Mouse (Mus musculus) ES-E14 (cell line): ENCODE data around the gene Gpr161. TPM values are rescaled to one million over a fixed set of nuclear protein-coding genes. Genes with fewer than 3 reads are reported as not detected.

ENCODE experiments used
- DNase-seq: peaks from one replicate; pipeline ENCODE4 v3.0.0-alpha.2; 2013; ENCODE audit warnings: low read depth, low spot score
- H3K27ac ChIP-seq: 2 replicates; pipeline ENCODE4 v1.5.1; 2012; ENCODE audit warnings: low read depth, mild to moderate bottlenecking, low read length, moderate library complexity, mixed read lengths; ENCODE audit not compliant: poor library complexity, insufficient read depth, severe bottlenecking
- H3K36me3 ChIP-seq: 2 replicates; pipeline ENCODE4 v1.6.1; 2012; ENCODE audit warnings: mild to moderate bottlenecking, low read length, moderate library complexity, mixed read lengths; ENCODE audit not compliant: control insufficient read depth, poor library complexity, insufficient read depth, severe bottlenecking
- H3K4me1 ChIP-seq, 2 experiments: fragments of 150-350 bp in 1 of 2; sonication (generic) in 1 of 2; 2 replicates each; pipeline ENCODE4 v1.6.1; 2012; ENCODE audit warnings: low read length in 2 of 2, mild to moderate bottlenecking in 1 of 2, mixed read lengths in 1 of 2; ENCODE audit not compliant: control insufficient read depth in 2 of 2, insufficient read depth in 2 of 2, poor library complexity in 1 of 2
- H3K4me3 ChIP-seq, 2 experiments: fragments of 150-350 bp in 1 of 2; sonication (generic) in 1 of 2; 2 replicates each; pipeline ENCODE4 v1.5.1; 2012; ENCODE audit warnings: low read length in 2 of 2, low read depth in 1 of 2, mild to moderate bottlenecking in 1 of 2, mixed read lengths in 1 of 2; ENCODE audit not compliant: insufficient read depth in 1 of 2, poor library complexity in 1 of 2, severe bottlenecking in 1 of 2
- H3K9ac ChIP-seq: 2 replicates; pipeline ENCODE4 v1.6.1; 2012; ENCODE audit warnings: low read depth, mild to moderate bottlenecking, low read length, mixed read lengths; ENCODE audit not compliant: poor library complexity, insufficient read depth, severe bottlenecking
- H3K9me3 ChIP-seq: fragments of 150-350 bp; sonication (generic); 2 replicates; pipeline ENCODE4 v1.6.1; 2012; ENCODE audit warnings: low read depth, mild to moderate bottlenecking, low read length; ENCODE audit not compliant: control insufficient read depth, insufficient read depth
- CHD2 ChIP-seq: IDR thresholded peaks from 2 replicates; pipeline ENCODE4 v1.6.1; 2014; ENCODE audit warnings: mild to moderate bottlenecking, low read depth, low read length, inconsistent platforms
- HCFC1 ChIP-seq: IDR thresholded peaks from 2 replicates; pipeline ENCODE4 v1.6.1; 2012; ENCODE audit warnings: low read length, inconsistent platforms, borderline replicate concordance; ENCODE audit not compliant: insufficient read depth
- MAFK ChIP-seq: IDR thresholded peaks from 2 replicates; pipeline ENCODE4 v1.6.1; 2014; ENCODE audit warnings: mild to moderate bottlenecking, low read depth, low read length, inconsistent platforms; ENCODE audit not compliant: insufficient read depth
- ZC3H11A ChIP-seq: IDR thresholded peaks from 2 replicates; pipeline ENCODE4 v1.6.1; 2012; ENCODE audit warnings: low read depth, mild to moderate bottlenecking, inconsistent platforms, low read length, borderline replicate concordance
- ZNF384 ChIP-seq: IDR thresholded peaks from 2 replicates; pipeline ENCODE4 v1.6.1; 2012; ENCODE audit warnings: low read depth, low read length, inconsistent platforms
- in situ Hi-C, 2 experiments: fragments of 600-800 bp; cut with MboI; formaldehyde crosslinking; loops; one replicate each; pipeline ENCODE4 v1.15.1; 2025; ENCODE audit warnings: low sequenced_read_pairs in 2 of 2, inconsistent platforms in 1 of 2; ENCODE audit not compliant: unreplicated experiment in 2 of 2
- total RNA-seq: library from RNA; depleted of rRNA; stranded (reverse); fragments of 300-350 nt; gene quantifications from 2 replicates; pipeline ENCODE4 v1.2.3, GENCODE M21; 2012

Gene Gpr161
- total RNA-seq, 1 experiment = 3.3 TPM

DNA sequence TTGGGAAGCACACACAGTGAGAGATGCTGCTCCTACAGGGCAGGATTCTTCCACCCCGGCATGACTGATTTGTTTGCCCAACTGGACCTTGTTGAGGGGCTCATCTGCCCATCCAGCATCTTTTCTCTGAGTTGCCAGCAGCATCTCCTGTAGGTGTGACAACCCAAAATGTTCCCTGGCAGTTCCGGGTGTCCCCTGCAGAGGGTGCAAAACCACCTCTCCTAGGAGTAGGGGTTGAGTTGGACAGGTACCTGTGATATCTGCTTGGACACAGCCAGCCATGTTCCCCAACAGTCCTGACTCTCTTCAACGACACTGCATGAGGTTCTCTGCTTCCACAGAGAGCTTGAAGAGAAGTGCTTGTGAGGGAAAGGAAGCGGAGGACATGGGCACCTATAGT is 5.8 kb upstream of the Gpr161 start:
- TF ChIP-seq ZNF384 (no peak), HCFC1 (no peak), CHD2 (no peak), MAFK (no peak), ZC3H11A (no peak)
- peak; percentile 39 for DNase-seq
- Histone ChIP-seq H3K9me3 (no peaks in the 10 kb centered on the region), H3K4me3 (no peak overlapping the region), H3K4me1 (no peaks in the 10 kb centered on the region), H3K9ac (no peak overlapping the region), H3K27ac (no peak overlapping the region), H3K36me3 (no peaks in the 10 kb centered on the region)
- in situ Hi-C loops = no loop called here

DNA sequence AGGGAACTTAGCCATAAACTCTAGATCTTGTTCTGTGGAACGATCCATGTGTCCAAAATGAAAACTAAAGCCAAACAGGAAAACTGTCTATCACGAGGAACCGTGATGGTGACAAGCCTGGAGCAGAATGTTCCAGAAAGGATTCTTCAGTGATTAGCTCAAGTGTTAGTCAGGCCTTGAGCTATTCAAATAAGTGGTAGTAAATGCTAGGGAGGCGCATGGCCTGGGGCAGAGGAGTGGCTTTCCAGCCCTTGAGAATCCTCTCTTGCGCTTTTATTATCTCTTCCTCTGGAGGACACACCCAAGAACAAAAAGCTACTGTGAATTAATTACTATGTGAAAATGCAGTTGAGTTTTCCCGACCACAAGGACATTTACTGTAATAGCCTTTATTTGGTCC is 4.0 kb upstream of the Gpr161 start:
- TF ChIP-seq CHD2 = no peak
- TF ChIP-seq ZNF384 = no peak
- no peak for TF ChIP-seq ZC3H11A
- no peak for TF ChIP-seq HCFC1
- no peak for TF ChIP-seq MAFK
- no peak overlapping the region for H3K4me3 ChIP-seq
- no peak for DNase-seq
- in situ Hi-C loops = no loop called here
- H3K9me3 ChIP-seq = no peaks in the 10 kb centered on the region
- no peak overlapping the region for H3K9ac ChIP-seq
- H3K36me3 ChIP-seq = no peaks in the 10 kb centered on the region
- no peaks in the 10 kb centered on the region for H3K4me1 ChIP-seq
- H3K27ac ChIP-seq = no peak overlapping the region

DNA sequence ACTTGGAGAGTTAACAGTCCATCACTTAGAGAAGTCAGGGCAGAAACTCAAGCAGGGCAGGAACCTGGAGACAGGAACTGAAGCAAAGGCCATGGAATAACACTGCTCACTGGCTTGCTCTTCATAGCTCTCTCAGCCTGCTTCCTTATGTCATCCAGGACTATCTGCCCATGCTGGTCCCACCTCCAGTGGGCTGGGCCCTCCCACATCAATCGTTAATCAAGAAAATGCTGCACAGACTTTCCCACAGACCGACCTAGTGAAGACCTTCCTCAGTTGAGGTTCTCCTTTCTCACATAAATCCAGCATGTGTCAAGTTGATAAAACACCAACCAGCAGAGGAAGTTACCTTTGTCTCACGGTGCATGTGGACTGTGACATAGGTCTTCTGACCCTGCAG is 5.5 kb downstream of the Gpr161 start:
- H3K9me3 ChIP-seq = no peaks in the 10 kb centered on the region
- in situ Hi-C loops = no loop called here
- no peak for TF ChIP-seq ZNF384
- no peak for TF ChIP-seq HCFC1
- no peak for TF ChIP-seq CHD2
- TF ChIP-seq ZC3H11A = no peak
- TF ChIP-seq MAFK = no peak
- no peak overlapping the region for H3K27ac ChIP-seq
- H3K4me1 ChIP-seq = no peaks in the 10 kb centered on the region
- H3K9ac ChIP-seq = no peak overlapping the region
- H3K36me3 ChIP-seq = no peaks in the 10 kb centered on the region
- DNase-seq = no peak
- no peak overlapping the region for H3K4me3 ChIP-seq

GRCm38 (mm10) chr1:165301567-165301966 is 6.0 kb downstream of the Gpr161 start:
- in situ Hi-C loops = no loop called here

GRCm38 (mm10) chr1:165302455-165303208 is 7.0 kb downstream of the Gpr161 start:
- no peak for DNase-seq
- H3K9ac ChIP-seq = no peak overlapping the region
- in situ Hi-C loops = no loop called here

More at GRCm38 (mm10) chr1:165301567-165301966, 6.0 kb downstream of the Gpr161 start:
- no peak for DNase-seq
- H3K36me3 ChIP-seq = no peaks in the 10 kb centered on the region
- no peak overlapping the region for H3K4me3 ChIP-seq
- H3K9ac ChIP-seq = no peak overlapping the region
- no peaks in the 10 kb centered on the region for H3K9me3 ChIP-seq
- H3K4me1 ChIP-seq = no peaks in the 10 kb centered on the region
- TF ChIP-seq HCFC1 (no peak), CHD2 (no peak), ZNF384 (no peak), ZC3H11A (no peak), MAFK (no peak)
- no peak overlapping the region for H3K27ac ChIP-seq

More at GRCm38 (mm10) chr1:165302455-165303208, 7.0 kb downstream of the Gpr161 start:
- no peak for TF ChIP-seq HCFC1
- no peak for TF ChIP-seq ZC3H11A
- TF ChIP-seq MAFK = no peak
- TF ChIP-seq ZNF384 = no peak
- TF ChIP-seq CHD2 = no peak
- Histone ChIP-seq H3K4me1 (no peaks in the 10 kb centered on the region), H3K4me3 (no peak overlapping the region), H3K27ac (no peak overlapping the region), H3K36me3 (no peaks in the 10 kb centered on the region), H3K9me3 (no peaks in the 10 kb centered on the region)
